Mouse (Mus musculus) right cerebral cortex, adult 2 months (tissue): ENCODE results near the gene Pigyl.

Experiments
- DNase-seq, 2 experiments: peaks; one replicate each; pipeline ENCODE4 v3.0.0; 2021 to 2022; ENCODE audit warnings: low spot score in 2 of 2

Gene Pigyl

DNA sequence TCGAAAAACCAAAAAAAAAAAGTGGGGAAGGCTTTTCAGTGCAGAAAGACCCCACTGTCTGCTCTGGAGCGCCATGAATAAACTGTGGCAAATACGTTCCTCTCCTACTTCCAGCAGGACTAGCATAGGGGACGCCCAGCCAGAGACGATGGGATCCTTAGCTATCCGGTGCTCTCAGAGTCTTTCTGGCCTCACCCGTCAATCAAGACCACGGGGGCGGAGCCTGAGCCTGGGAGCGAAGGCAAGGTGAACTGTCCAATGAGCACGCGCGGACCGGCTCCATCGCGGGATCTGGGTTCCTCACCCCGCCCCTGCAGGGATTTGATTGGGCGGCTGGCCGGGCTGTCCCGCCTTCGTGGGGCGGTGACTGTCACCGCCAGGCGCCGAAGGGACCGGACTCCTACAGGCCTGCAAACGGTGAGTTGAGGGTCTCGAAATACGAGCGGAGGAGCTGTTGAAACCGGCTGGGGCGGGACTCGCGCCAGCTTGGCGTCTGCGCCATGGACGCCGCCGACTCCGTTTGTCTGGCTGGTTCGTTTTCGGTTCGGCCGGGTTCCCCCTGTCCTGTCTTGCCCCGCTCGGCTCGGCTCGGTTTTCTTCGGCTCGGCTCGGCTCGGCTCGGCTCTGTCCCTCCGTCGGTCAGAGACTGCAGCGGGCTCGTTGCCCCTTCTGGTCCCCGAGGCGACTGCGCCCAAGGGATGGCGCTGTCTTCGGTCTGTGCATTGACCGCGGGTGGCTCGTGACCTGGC lies at the start of gene Pigyl:
Gene Pigyl, plus strand, starts transcription at position 350 of the 749 bp plus-strand sequence.
- peak; percentile 98 for DNase-seq

- DNase-seq = no peak
Observed at GRCm38 (mm10) chr9:22108194-22108593, 48.5 kb upstream of the Pigyl start.

GRCm38 (mm10) chr9:22115635-22116034 lies 41.0 kb upstream of the Pigyl start:
- no peak for DNase-seq

- DNase-seq = peak in 1 of 2 experiments; percentile 15
Observed at GRCm38 (mm10) chr9:22116086-22116485, 40.6 kb upstream of the Pigyl start.

- peak; percentile 94 to 96 for DNase-seq
Observed at GRCm38 (mm10) chr9:22116740-22117426, 39.8 kb upstream of the Pigyl start, which contains the start of gene Elof1. TSS of gene Elof1 (minus strand) at chr9:22117172.

DNA sequence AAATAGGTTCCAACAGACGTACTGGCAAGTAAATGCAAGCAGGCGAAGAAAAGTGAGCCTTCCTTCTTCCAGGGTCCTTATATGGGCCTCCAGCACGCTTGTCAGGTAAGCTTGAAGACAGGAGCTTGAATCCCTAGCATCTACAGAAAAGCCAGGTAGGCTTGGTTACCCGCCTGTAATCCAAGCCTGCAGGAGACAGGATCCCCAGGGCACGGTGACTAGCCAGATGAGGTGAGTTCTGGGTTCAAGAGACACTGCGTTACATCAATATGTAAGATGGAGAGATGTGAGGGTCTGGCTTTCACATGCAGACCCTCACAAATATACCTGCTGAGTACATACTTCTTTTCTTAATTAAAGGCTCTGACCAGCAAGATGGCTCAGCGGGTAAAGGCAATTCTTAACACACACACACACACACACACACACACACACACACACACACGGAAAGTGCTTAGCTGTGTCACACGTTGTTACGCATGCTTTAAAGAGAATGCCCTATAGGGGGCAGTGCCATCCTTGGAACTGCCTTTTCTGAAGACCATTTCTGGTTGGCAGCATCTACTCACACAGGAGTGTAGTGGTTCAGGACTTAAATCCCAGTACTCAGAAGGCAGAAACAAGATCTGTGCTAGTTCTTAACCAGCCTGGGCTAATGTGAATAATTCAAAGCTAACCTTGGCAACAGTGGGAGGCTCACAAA lies 38.7 kb upstream of the Pigyl start:
- peak; percentile 36 to 46 for DNase-seq

DNA sequence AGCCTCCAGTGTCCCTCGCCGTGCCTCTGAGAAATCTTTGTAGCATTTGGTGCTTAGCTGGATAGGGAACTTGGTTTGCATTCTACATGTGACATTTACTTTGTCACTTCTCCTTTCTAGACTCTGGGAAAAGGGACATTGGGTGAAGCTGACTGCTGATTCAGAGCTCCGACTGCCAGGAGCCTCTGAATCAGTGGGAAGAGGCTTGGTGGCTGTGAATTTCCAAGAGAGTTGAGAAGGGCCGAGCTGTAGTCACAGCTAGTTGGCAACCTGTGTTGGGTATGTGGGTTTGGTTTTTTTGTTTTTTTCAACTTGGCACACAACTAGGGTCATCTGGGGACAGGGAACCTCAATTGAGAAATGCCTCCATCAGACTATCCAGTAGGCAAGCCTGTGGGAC lies 37.1 kb upstream of the Pigyl start:
- DNase-seq = peak; percentile 52 to 54

DNA sequence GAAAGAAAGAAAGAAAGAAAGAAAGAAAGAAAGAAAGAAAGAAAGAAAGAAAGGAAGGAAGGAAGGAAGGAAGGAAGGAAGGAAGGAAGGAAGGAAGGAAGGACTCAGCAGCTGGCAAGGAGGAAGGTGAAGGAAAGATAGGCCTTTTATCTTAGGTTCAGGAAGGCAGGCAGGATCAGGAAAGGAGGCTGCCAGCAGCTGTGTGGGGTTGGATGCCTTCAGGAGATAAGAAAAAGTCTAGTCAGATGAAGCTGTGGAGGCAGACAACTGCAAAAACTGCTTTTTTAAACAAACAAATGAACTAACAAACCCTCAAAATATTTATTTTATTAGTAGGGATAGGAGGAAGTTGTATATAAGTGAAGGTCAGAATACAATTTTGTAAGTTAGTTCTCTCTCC lies 35.1 kb upstream of the Pigyl start:
- no peak for DNase-seq

DNA sequence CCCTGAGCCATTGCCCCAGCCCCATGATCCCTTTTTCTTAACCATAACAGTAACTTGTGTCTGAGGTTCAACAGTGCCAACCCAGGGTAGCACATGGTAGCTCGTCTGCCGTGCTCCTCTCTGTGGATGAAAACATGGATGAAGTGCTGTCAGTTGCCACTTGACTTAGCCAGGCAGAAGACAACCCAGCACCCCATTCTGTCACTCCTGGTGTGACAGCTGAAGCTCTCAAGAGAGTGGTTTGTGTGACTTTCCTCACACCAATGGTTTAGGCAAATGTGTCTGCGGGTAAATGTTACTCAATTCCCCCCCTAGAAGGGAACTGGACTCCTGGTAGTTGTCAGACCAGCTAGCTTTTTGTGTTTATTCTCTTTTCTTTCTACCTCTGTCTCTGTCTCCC lies 34.6 kb upstream of the Pigyl start:
- DNase-seq = no peak

GRCm38 (mm10) chr9:22123069-22123609 lies 33.5 kb upstream of the Pigyl start:
- DNase-seq = no peak

GRCm38 (mm10) chr9:22124169-22124568 lies 32.5 kb upstream of the Pigyl start:
- no peak for DNase-seq

- no peak for DNase-seq
Observed at GRCm38 (mm10) chr9:22125246-22126027, 31.2 kb upstream of the Pigyl start.

DNA sequence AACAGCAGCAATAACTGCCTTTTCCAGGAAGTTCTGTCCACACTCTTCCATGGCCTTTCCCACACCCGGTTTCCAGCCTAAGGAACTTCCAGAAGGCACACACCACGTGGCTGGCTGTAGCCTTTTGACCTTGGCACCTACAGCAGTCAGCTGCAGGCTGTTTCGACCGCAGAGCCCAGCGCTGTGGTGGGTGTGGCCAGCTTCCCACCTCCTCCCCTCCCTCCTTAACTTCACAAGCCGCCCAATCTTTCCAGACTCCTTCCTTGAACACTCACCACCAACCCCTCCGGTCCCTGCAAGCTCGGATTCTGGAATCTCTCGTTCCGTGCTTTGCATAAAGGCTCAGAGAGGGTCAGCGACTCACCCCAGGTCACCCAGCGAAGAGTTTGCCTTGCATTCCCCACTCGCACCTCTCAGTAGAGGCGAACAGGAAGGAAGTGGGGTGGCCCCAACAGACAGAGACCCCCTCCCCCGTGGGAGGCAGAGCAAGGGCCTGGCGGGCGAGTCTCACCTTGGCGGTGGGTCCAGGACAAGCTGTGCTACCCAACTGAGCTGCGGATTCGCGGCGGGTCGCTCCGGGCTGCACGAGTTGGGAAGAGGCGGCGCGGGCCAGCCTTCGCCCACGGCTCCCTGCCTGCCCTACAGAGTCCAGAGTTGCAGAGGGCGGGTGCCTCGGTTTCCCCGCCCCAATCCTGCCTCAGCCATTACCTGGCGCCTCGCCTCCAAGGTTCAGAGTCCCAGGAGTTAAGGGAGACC lies 25.2 kb upstream of the Pigyl start:
- no peak for DNase-seq

GRCm38 (mm10) chr9:22132220-22132619 lies 24.4 kb upstream of the Pigyl start:
- DNase-seq = no peak

GRCm38 (mm10) chr9:22134246-22134890 lies 22.3 kb upstream of the Pigyl start:
- DNase-seq = no peak

DNA sequence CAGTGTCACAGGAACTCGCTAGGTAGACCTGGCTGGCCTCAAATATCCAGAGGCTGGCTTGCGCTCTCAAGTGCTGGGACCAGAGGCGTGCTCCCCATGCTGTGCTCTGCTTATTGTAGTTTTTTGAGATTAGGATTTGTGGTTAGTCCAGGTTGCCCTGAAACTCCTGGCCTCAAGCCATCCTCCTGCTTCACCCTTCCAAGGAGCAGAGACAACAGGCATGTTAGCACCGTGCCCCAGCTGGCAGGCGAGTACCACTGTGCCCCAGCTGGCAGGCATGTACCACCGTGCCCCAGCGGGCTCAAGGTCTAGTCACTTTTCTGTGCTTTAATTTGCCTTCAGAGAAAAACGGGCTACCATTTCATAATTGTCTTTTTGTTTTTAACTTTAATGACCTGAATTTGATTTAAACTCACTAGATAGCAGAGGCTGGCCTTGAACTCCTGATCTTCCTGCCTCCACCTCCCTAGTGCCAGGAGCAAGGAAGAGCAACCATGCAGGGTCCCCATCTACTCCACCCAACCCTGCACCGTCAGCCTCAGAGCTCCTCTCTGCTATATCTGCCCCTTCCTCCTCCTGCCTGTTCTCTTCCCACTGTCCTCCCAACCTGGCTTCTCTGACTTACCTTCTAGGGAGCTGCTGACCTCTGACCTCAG lies 21.5 kb upstream of the Pigyl start:
- DNase-seq = no peak

DNA sequence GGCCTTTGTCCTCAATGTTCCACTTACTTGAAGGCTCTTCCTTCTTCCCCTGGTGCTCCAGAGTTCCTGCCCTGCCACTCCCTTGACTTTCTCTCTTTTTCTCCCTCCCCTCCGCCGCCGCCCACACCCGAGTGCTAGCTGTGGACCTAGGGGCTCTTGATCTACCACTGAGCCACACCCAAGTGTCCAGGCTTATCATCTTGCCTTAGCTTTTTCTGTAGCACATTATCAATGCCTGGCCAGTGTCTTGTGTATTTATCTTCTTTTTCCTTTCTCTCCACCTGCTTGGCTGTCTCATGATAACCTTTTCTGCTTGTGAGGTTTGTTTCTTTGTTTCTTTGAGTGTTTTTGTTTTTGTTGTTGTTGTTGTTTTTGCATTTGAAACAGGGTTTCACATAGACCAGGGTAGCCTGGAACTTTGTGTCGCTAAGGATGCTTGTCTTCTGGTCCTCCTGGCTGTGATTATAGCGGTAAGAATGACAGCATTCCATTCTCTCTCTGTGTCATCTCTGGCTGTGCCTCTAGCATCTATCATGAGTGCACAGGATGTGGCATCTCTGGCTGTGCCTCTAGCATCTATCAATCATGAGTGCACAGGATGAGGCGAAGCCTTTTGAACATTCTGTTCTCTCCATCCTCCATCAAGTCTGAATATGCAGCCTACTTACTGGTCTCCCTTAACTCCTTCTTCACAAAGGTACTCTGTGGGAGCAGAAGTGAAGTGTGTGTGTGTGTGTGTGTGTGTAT lies 20.8 kb upstream of the Pigyl start, which contains the start of gene Acp5:
Gene Acp5, minus strand, starts transcription at position 68 of the 747 bp plus-strand sequence.
- DNase-seq = no peak

DNA sequence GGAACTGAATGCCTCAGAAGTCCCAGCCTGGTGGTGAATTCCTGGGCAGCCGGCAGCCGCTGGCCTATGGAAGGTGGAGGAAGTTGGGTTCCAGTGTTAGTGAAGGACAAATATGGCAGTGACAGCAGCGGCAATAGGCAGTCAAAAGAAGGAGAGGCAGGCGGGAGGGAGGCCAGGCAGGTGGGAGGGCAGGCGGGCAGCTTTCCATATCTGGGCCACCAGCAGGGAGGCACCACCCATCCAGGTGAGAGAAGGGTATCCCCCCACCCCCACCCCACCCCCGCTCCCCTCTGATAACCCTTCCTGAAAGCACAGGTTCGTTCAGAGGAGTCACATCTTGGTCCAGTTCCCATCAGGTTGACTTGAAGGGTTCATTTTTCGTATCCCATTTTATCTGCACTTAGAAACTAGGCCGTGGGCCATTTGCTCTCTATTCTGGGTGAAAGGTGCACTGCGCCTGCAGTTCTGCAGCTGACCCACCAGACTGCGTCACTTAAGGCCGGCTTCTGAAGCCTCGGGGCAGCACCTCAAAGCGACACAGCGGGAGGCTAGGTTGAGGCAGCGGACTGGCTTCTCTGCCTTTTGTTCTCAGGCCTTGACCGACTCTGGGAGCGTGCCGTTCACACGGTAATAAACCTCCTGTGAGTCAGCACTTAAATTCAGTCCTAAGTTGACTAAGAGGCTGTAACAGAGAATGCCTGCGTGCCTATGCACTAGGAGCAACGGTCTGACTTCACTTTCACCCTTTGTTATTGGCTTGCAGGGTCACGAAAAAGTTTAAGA lies 19.7 kb upstream of the Pigyl start:
- DNase-seq = no peak
